Mouse (Mus musculus) adrenal gland, postnatal 36 days (tissue): ENCODE measurements around the gene Fam160a1. TPM values are rescaled to one million over a fixed set of nuclear protein-coding genes. Genes with fewer than 3 reads are reported as not detected.

ENCODE experiments used
- DNase-seq, 2 experiments: peaks; one replicate each; pipeline ENCODE4 v3.0.0; 2021; ENCODE audit warnings: mixed read lengths in 1 of 2
- total RNA-seq, 2 experiments: library from RNA; stranded (reverse); gene quantifications; 2 replicates each; pipeline ENCODE4 v1.2.3; 2021

The Fam160a1 gene
- total RNA-seq, 2 experiments from 2014 or later = 5.1 to 7.1 TPM

DNA sequence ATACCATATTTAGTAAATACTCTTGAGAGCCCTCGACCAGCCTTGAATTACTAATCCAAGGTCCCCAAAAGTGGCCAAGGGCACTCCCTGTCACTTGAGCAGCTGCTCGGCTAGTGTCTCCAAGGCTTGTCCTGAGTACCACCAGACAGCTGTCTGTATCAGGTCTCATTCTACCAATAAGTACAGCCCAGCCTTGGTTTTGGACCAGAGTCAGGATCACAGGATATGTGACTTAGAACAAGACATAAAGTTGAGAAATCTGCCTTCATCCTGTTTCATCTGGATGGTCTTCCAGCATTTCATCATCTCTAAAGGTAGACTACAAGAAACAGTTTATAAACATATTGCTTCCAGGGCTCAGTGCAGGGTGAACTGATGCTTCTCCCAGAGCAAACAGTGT lies 183.4 kb downstream of the Fam160a1 start:
- DNase-seq = no peak

- peak; percentile 2 to 4 for DNase-seq
Observed at GRCm38 (mm10) chr3:85629895-85630510, 187.1 kb downstream of the Fam160a1 start.

DNA sequence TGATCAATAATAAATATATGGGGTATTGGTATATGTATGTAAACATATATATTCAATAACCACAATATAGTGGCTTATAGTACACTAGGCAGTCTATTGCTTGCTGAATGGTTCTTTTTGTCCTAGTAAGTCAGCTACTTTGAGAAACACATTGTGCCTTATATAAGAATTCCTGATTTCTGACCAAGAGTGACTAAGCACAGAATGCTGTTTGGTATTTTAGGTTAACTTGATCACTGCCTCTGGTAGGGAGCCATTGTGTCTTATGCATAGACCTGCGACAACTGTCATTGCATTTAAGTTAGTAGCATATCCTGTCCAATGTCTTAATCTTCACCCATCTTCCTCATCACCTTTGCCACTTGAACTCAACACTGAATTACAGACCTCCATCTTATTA lies 197.3 kb downstream of the Fam160a1 start:
- DNase-seq = no peak

- DNase-seq = no peak
Observed at GRCm38 (mm10) chr3:85619345-85619744, 197.7 kb downstream of the Fam160a1 start.

DNA sequence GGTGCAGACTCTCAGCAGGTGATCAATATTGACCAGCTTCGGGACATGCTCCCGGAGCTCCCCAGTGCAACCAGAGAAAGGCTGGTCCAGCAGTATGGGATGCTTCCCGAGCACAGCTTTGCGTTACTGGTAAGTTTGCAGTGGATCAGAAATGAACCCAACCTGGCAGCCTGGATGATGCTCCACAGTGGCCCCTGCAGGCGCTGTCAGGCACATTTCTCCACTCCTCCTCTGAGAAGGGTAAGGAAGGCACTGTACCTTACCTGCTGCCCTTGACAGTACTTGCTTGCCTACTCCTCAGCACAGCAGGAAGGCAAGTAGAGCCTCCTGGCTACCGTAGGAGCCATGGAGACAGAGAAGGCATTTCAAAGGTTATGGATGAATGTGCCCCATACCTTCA lies 198.2 kb downstream of the Fam160a1 start:
- no peak for DNase-seq

GRCm38 (mm10) chr3:85616389-85616788 lies 200.7 kb downstream of the Fam160a1 start:
- DNase-seq = no peak

Other genes with a start within 250 kb of the Fam160a1 start
- 10 to 100 TPM; 39.2 to 50.1 TPM for gene Gatb, start 243.2 kb downstream of the Fam160a1 start, total RNA-seq
- gene Glt28d2, start 70.2 kb upstream of the Fam160a1 start, total RNA-seq = 1 to 10 TPM; 1.6 TPM
- 1 to 10 TPM; 2.5 to 4.5 TPM for gene Gm37240, start 70.2 kb upstream of the Fam160a1 start, total RNA-seq
- gene Sh3d19, start 153.8 kb upstream of the Fam160a1 start, total RNA-seq = 10 to 100 TPM; 21.0 to 26.4 TPM
- not detected for gene Prss48, start 185.2 kb upstream of the Fam160a1 start, total RNA-seq